Mouse (Mus musculus) erythroblast, embryonic 14.5 days (primary cell): ENCODE measurements around the gene Kdm5b.

ENCODE experiments used
- GATA1 ChIP-seq: IDR thresholded peaks from 2 replicates; pipeline ENCODE4 v1.6.1; 2012; ENCODE audit warnings: low read length, inconsistent platforms, mixed read lengths
- TAL1 ChIP-seq: IDR thresholded peaks from 3 replicates; pipeline ENCODE4 v1.6.1; 2012; ENCODE audit warnings: low read length, inconsistent platforms, mixed read lengths

- TF ChIP-seq TAL1 (no peak), GATA1 (no peak)
Observed at GRCm38 (mm10) chr1:134638041-134638440, 78.1 kb downstream of the Kdm5b start.
